Mouse (Mus musculus) activated CD4-positive, CD25-positive, alpha-beta regulatory T cell, adult 4 months (primary cell): ENCODE measurements around the gene Tent5a. TPM values are rescaled to one million over a fixed set of nuclear protein-coding genes. Genes with fewer than 3 reads are reported as not detected.

Experiments used
- ATAC-seq: one replicate; pipeline ENCODE4 v1.8.0; 2017
- polyA plus RNA-seq, 2 experiments: library from polyadenylated mRNA; unstranded; fragments of 100-300 nt; shearing (Covaris generic); gene quantifications; one replicate each; pipeline ENCODE4 v1.2.1; 2017

Gene Tent5a
- polyA plus RNA-seq, 2 experiments from 2014 or later = 6.3 to 7.9 TPM

- ATAC-seq = no peak
Measured at GRCm38 (mm10) chr9:85312473-85312872, 14.7 kb downstream of the Tent5a start, which contains the start of gene Gm11114. TSS of gene Gm11114 (plus strand) at chr9:85312773.

GRCm38 (mm10) chr9:85303378-85303777 is 23.8 kb downstream of the Tent5a start:
- no peak for ATAC-seq

- ATAC-seq = no peak
Measured at GRCm38 (mm10) chr9:85302849-85303248, 24.3 kb downstream of the Tent5a start.

GRCm38 (mm10) chr9:85274114-85274513 is 53.0 kb downstream of the Tent5a start:
- no peak for ATAC-seq

Other genes starting within 250 kb of the Tent5a start
- not detected for gene Gm11114, start 14.6 kb downstream of the Tent5a start, polyA plus RNA-seq